Mouse (Mus musculus) ES-E14 (cell line): ENCODE data around the gene Eef1a1.

Source experiments
- ZC3H11A ChIP-seq: IDR thresholded peaks from 2 replicates; pipeline ENCODE4 v1.6.1; 2012; ENCODE audit warnings: low read depth, mild to moderate bottlenecking, inconsistent platforms, low read length, borderline replicate concordance
- ZNF384 ChIP-seq: IDR thresholded peaks from 2 replicates; pipeline ENCODE4 v1.6.1; 2012; ENCODE audit warnings: low read depth, low read length, inconsistent platforms

GRCm38 (mm10) chr9:78465725-78466124 lies 23.2 kb downstream of the Eef1a1 start:
- TF ChIP-seq ZC3H11A (no peak), ZNF384 (no peak)
